Mouse (Mus musculus): ENCODE results near the gene Rere.
"Not testable (repeated sequence)": the region's sequence is repeated elsewhere in the genome, so short reads cannot be mapped to it uniquely, and the experiment has no call there.

The Rere gene

GRCm38 (mm10) chr4:150591602-150592001 is 310.2 kb downstream of the Rere start:
- no peak for DNase-seq

DNA sequence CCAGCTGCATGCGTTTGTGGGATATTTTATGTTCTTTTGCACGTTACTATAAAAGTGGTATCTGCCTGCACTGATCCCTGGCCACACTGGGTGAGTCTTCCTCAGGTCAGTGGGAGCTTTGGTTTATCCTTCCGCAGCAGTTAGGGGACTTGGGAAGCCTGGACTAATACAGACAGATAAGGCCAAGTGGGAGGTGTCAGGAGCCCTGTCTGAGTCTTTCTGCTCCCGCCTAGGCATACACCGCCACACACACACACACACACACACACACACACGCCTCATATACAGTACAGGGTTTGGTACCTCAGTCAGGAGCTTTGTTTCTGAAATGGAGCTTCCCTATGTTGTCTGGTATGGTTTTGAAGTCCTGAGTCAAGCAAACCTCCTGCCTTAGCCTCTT is 310.6 kb downstream of the Rere start:
- DNase-seq = no peak

DNA sequence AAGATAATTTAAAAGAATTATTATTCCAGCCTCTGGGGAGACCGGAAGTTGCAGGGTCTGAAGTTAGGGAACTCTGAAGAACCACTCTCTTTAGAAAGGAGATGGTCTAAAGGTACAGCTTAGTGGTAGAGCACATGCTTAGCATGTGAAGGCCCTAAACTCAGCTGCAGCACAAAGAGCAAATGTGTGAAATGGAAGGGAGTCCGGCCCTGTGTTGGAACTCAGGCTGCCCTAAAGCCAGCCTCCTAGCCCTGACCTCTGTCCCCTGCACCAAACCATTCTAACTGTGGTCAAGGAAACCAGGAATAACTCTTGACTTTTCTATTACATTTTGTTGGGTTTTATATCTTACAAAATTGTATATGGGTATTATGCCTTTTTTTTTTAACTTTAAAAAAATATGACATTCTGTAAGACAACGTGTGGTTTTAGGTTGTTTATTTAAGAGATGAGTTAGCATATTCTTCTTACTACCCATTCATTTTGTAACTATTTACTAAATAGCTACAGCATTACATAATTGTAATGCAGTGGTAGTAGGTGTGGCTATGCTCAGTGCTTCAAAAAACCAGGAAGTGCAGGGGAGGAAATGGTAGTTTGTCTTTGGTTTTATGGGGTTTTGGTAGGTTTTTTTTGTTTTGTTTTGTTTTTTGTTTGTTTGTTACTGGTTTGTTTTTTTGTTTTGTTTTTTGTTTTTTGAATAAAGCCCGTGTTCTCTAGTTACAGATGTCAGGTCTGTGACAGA is 312.2 kb downstream of the Rere start:
- no peak for DNase-seq

DNA sequence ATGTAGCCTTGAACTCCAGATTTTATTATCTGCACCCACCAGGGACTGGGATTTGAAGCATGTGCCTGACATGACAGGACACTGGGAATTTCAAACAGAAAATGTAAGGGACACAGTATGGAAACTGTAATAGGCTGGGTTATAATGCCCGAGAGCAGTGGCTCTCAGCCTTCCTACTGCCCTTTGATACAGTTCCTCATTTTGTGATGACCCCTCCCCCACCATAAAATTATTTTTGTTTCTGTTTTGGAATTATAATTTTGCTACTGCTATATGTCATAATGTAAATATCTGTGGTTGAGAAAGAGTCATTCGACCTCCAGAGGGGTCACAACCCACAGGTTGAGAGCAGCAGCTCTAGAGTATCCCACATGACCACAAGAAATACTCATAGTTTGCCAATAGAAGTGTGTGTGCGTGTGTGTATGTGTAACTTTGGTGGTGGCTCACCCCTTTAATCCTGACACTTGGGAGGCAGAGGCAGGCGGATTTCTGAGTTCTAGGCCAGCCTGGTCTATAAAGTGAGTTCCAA is 312.9 kb downstream of the Rere start:
- no peak for DNase-seq

GRCm38 (mm10) chr4:150595071-150595470 is 313.6 kb downstream of the Rere start:
- no peak for DNase-seq

DNA sequence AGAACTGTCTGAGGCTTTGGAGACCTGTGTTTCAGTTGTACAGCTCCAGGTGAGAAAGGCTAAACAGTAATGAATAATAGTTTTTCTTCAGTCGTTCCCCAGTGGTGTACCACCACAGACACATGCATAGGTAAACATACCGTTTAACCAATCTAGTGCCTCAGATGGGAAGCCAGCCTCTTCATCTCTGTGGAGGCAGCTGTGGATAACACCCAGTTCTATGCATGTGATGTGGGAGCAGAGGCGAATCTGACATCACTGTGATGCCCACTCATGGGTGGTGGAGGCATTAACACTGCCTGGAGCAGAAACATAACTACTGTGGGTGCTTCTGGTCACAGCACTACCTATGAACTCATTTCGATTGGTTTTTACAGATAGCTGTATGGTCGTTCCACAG is 314.5 kb downstream of the Rere start:
- no peak for DNase-seq

GRCm38 (mm10) chr4:150598686-150599085 is 317.2 kb downstream of the Rere start:
- DNase-seq = no peak

DNA sequence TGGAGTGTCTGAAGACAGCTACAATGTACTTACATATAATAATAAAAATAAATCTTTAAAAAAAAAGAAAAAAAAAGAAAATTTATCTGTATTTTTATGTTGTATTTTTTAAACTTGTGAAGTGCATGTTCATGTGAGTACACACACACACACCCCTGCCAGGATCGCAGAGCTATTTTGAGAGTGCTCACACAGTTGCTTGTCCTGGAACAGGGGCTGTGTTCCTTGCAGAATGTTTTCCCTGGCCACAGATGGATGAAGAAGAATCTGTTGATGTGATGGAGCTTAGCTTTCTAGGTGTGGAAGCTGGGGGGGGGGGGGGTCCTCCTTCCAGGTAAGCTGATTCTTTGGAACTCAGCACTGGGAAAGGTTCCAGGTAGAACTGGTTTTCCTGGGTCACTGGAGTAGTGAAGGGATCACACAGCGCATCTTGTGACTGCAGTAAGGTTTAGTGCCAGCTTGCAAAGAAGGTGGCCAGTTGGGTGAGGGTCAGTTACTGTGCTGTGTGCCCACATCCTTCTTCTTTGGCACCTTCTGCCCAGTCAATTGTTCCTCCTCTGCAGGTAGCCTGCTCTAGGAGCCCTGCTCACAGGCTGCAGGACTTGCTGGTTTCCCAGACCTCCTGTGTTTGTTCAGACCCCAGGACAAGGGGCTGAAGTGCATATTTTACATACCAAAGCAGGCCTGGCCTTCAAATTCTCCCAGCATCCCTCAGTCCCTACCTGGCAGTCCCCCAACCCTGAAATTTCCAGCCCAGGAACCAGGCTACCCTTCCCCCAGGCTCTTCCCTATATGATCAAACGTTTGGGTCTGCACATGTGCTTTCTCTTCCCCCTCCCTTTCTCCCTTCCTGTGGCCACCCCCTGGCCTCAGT is 317.9 kb downstream of the Rere start:
- DNase-seq = no peak

DNA sequence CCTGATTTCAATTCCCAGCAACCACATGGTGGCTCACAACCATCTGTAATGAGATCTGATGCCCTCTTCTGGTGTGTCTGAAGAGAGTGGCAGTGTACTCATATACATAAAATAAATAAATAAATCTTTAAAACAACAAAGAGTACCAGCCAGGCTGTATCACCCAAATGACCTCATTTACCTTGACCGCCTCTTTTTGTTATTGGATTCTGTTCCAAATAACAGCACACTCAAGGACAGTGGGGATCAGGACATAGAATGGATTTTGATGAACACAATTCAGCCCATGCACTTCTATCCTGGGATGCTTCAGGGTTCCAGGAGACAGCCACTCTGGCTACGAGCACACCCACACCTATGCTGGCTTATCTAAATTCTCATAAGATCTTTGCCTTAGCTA is 319.1 kb downstream of the Rere start:
- not testable (repeated sequence) for DNase-seq

GRCm38 (mm10) chr4:150601489-150601888 is 320.0 kb downstream of the Rere start:
- no peak for DNase-seq

- DNase-seq = no peak
Measured at GRCm38 (mm10) chr4:150603366-150604061, 322.1 kb downstream of the Rere start.

GRCm38 (mm10) chr4:150605804-150606203 is 324.4 kb downstream of the Rere start:
- no peak for DNase-seq

DNA sequence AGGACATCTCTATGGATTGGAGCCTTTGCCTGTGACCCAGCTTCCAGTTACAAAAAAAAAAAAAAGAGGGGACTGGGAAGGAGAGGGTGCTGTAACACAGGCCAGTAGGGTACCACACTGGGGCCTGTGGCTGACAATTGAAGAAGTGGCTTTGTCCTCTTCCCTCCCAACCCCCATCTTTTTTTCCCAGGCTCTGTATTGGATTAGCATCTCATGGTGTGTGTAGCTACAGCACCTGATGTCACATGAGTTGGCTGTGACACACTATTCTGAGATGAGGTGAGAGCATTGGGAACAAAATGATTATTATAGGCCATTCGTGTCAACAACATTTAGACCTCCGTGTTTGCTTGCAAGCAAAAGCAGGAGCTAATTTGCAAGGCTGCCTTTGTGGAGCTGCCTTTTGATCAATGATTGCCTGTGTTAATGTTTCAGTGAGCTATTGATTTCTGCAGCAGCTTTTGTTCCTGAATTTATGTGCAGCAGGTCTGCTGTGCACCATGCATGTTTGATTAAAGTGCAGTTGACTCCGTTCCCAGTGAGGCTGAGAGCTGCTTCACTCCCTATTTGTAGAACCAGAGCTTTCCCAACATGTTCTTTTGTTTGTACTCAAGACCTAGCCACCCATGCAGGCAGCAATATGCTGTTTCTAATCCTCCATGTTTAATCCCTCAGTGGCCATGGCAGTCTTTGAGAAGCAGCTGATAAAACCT is 325.2 kb downstream of the Rere start:
- no peak for DNase-seq

DNA sequence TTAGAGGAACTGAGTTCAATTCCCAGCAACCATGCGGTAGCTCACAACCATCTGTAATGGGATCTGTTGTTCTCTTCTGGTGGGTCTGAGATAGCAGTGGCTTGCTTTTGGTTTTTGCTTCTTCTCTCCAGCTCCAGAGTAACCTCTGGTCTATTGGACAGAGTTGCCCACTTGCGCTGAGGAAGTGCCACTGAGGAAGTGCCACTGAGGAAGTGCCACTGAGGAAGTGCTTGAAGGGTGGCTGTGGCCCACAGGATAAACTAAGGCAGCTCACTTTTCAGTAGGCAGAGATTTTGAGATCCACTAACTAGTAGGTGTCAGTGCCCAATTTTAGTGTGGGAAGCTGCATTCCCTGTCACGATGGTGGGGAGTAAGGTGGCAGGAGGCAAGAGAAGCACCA is 327.2 kb downstream of the Rere start:
- DNase-seq = no peak

DNA sequence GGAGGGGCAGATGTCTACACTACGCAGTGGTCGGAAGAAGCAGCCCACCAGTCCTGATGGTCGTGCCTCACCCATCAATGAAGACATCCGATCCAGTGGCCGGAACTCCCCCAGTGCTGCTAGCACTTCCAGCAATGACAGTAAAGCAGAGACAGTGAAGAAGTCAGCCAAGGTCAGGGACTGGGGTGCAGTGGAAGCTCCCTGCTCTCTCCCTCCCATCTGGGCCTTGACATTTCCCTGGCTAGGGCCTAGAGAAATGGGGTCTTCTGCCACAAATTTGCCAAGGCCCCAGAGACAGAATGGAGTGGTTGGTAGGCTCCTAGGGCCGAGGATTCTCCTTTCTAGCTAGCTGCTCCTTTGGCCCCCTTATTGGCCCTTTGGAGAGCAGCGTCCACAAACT is 332.3 kb downstream of the Rere start:
- no peak for DNase-seq

DNA sequence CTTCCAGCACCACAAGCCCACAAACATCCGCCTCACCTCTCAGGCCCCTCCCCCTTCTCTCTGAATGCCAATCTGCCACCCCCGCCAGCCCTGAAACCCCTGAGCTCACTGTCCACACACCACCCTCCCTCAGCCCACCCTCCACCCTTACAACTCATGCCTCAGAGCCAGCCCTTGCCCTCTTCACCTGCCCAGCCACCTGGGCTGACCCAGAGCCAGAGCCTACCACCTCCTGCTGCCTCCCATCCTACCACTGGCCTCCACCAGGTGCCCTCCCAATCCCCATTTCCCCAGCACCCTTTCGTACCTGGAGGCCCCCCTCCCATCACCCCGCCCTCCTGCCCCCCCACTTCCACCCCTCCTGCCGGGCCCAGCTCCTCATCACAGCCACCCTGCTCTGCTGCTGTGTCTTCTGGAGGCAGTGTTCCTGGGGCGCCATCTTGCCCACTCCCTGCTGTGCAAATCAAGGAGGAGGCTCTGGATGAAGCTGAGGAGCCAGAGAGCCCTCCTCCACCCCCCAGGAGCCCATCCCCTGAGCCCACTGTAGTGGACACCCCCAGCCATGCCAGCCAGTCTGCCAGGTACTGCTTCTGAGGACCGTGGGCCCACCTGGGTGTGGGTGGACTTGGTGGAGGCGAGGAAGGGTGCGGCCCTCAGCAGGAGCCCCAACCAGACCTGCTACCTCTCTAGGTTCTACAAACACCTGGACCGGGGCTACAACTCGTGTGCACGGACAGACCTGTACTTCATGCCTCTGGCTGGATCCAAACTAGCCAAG is 334.0 kb downstream of the Rere start:
- no peak for DNase-seq

DNA sequence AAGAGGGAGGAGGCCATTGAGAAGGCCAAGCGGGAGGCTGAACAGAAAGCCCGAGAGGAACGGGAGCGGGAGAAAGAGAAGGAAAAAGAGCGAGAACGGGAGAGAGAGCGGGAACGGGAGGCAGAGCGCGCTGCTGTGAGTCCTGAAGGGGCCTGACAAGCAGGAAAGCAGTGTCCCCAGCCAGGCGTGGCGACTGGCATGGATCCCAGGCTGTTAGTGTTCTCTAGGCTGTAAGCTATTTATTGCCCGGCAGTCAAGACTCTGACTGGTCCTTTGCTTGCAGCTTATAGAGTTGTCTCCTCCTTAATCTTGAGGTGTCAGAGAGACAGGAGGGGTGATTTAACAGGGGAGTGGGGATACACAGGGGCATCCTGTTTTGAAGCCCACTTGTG is 334.6 kb downstream of the Rere start:
- DNase-seq = no peak

DNA sequence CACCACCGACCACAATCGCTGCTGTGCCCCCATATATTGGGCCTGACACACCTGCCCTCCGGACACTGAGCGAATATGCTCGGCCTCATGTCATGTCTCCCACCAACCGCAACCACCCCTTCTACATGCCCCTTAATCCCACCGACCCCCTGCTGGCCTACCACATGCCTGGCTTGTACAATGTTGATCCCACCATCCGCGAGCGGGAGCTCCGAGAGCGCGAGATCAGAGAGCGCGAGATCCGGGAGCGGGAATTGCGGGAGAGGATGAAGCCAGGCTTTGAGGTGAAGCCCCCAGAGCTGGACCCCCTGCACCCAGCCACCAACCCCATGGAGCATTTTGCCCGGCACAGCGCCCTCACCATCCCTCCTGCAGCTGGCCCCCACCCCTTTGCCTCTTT is 335.4 kb downstream of the Rere start:
- DNase-seq = no peak

DNA sequence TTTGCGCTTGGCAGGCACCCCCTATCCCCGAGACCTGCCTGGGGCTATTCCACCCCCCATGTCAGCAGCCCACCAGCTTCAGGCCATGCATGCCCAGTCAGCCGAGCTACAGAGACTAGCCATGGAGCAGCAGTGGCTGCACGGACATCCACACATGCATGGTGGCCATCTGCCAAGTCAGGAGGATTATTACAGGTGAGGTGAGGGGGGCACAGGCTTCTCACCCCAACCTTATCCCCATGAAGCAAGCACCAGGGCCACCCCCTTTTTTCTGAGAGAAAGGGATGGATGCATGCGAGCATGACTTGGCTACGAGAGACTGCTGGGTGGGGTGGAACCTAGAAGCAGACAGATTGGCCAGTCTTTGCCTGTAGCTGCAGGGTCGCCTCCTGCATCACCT is 337.6 kb downstream of the Rere start:
- no peak for DNase-seq

DNA sequence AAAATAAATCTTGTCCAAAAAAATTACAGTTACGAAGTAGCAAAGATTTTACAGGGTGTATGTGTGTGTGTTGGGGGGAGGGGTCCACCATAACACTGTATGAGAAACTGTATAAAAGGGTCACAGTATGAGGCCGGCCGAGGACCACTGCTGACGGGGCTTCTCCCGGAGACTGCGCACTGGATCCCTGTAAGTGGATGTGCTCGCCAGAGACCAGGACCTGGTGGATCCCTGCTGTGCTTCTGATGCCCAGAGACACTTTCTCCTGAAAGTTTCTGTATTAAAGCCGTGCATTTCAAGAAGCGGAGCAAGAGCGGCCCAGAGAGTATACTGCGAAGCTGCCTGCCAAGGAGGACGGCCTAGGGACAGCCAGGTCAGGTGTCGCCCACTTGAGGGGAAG is 341.2 kb downstream of the Rere start:
- no peak for DNase-seq

DNA sequence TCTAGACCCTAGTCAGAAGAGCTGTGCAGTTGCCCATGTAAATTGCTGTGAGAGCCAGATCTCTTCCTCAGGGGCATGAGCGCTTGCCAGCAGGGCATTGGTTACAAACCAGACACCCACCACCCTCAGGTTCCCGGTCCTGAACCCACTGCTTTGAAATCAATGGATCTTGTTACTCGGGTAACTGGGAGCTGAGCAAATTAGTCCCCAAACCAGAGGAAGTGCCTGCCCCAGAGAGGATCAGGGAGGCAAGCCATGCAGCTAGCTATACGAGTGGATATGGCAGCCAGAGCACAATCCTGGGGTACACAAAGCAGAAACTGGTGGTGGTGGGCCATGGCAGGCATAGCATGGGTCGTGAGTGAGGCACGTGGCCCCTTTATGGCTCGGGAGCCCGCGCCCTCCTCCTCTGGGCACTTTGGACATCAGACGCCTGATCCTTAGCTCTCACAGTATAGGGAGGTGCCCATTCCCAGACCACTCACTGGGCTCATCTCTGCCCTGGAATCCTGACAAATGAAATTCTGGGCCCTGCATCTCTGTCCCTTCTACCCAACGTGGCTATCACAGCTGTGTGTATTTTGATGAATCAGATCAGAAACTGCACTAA is 342.9 kb downstream of the Rere start:
- no peak for DNase-seq

DNA sequence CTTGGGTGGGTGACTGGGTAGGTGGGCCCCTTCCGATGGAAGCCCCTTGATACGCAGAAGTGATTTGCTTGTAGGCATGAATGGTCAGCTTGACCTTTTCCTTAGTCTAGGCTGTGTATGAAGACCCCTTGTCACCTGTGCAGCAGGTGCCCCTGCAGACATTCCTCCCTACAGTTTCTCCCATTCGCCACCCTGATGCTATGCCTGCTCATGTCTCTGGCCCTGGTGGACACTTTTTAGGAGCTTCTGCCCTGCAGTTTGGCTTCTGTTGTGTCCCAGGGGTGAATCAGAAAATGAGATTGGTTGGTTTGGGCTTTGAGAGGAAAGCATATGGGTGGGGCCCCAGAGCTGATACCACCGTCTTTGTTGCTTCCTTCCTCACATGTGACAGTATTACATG is 343.5 kb downstream of the Rere start:
- DNase-seq = no peak
